Mouse (Mus musculus): Measurements from ENCODE around the gene Peli3. TPM values are rescaled to one million over a fixed set of nuclear protein-coding genes. Genes with fewer than 3 reads are reported as not detected.
"Not testable (repeated sequence)": the region's sequence is repeated elsewhere in the genome, so short reads cannot be mapped to it uniquely, and the experiment has no call there.

Gene Peli3
- 2.6 and 3.1 TPM in 2 replicates for polyA plus RNA-seq (2016; fragmentation: Nextera tagmentation; extraction: Ambion mirVana)

- Histone ChIP-seq H3K36me3 (replicated peaks) (no peaks in the 10 kb centered on the region), H3K27me3 (replicated peaks; ENCODE audit: low read depth, poor library complexity, severe bottlenecking) (peaks cover 34% of the 10 kb centered on the region), H3K27ac (replicated peaks) (peak within 1 kb of the TSS; percentile 69), H3K9me3 (no peaks in the 10 kb centered on the region), H3K4me3 (peak within 1 kb of the TSS; percentile 78), H3K4me1 (peaks cover 34% of the 10 kb centered on the region)
- under 1% methylated on average over 53 of the region's 55 CpGs for WGBS
- DNase-seq (ENCODE audit: low spot score): peak; percentile 93
These were observed at the start of gene Peli3 for GRCm38 (mm10) chr19:4942551-4943252. TSS of gene Peli3 (minus strand) at chr19:4943127.

- no peak overlapping the region for H3K4me3 ChIP-seq
- no peaks in the 10 kb centered on the region for H3K36me3 ChIP-seq (replicated peaks)
- peaks cover 73% of the 10 kb centered on the region for H3K27me3 ChIP-seq (replicated peaks; ENCODE audit: low read depth, poor library complexity, severe bottlenecking)
- peak; percentile 68 for DNase-seq (ENCODE audit: low spot score)
- H3K9me3 ChIP-seq: no peaks in the 10 kb centered on the region
- 19% methylated on average over 8 of the region's 8 CpGs for WGBS
- H3K4me1 ChIP-seq: peaks cover 11% of the 10 kb centered on the region
- no peak overlapping the region for H3K27ac ChIP-seq (replicated peaks)
These were observed 49.4 kb upstream of the Peli3 start for GRCm38 (mm10) chr19:4992371-4992770.

GRCm38 (mm10) chr19:4990716-4991115 lies 47.8 kb upstream of the Peli3 start:
- Histone ChIP-seq H3K27ac (replicated peaks) (no peak overlapping the region), H3K4me3 (peak overlapping the region; percentile 23; the same call in 1 of the 2 replicates), H3K36me3 (replicated peaks) (no peaks in the 10 kb centered on the region), H3K9me3 (no peaks in the 10 kb centered on the region), H3K27me3 (replicated peaks; ENCODE audit: low read depth, poor library complexity, severe bottlenecking) (peaks cover 79% of the 10 kb centered on the region), H3K4me1 (peaks cover 11% of the 10 kb centered on the region)
- WGBS: 2% methylated on average over 22 of the region's 22 CpGs
- peak; percentile 35 for DNase-seq (ENCODE audit: low spot score)

- WGBS: 16% methylated on average over 4 of the region's 4 CpGs
- Histone ChIP-seq H3K9me3 (no peaks in the 10 kb centered on the region), H3K36me3 (replicated peaks) (no peaks in the 10 kb centered on the region), H3K4me3 (peak within 1 kb of the TSS; percentile 40), H3K27ac (replicated peaks) (no peak within 1 kb of the TSS), H3K4me1 (peaks cover 11% of the 10 kb centered on the region), H3K27me3 (replicated peaks; ENCODE audit: low read depth, poor library complexity, severe bottlenecking) (peaks cover 80% of the 10 kb centered on the region)
- no peak for DNase-seq (ENCODE audit: low spot score)
These were observed 47.3 kb upstream of the Peli3 start, which contains the start of gene Npas4 for GRCm38 (mm10) chr19:4990256-4990625. TSS of gene Npas4 (minus strand) at chr19:4990316.

GRCm38 (mm10) chr19:4989434-4990255 lies 46.7 kb upstream of the Peli3 start:
- Histone ChIP-seq H3K9me3 (no peaks in the 10 kb centered on the region), H3K4me1 (peaks cover 11% of the 10 kb centered on the region), H3K36me3 (replicated peaks) (no peaks in the 10 kb centered on the region), H3K4me3 (peak overlapping the region; percentile 40), H3K27me3 (replicated peaks; ENCODE audit: low read depth, poor library complexity, severe bottlenecking) (peaks cover 82% of the 10 kb centered on the region), H3K27ac (replicated peaks) (no peak overlapping the region)
- WGBS: 16% methylated on average over 47 of the region's 47 CpGs
- DNase-seq (ENCODE audit: low spot score): no peak

GRCm38 (mm10) chr19:4989013-4989412 lies 46.1 kb upstream of the Peli3 start:
- peak; percentile 95 for DNase-seq (ENCODE audit: low spot score)
- no peaks in the 10 kb centered on the region for H3K36me3 ChIP-seq (replicated peaks)
- H3K4me3 ChIP-seq: peak overlapping the region; percentile 40; the same call in 1 of the 2 replicates
- H3K4me1 ChIP-seq: peaks cover 11% of the 10 kb centered on the region
- H3K27me3 ChIP-seq (replicated peaks; ENCODE audit: low read depth, poor library complexity, severe bottlenecking): peaks cover 82% of the 10 kb centered on the region
- no peaks in the 10 kb centered on the region for H3K9me3 ChIP-seq
- WGBS: 4% methylated on average over 13 of the region's 13 CpGs
- no peak overlapping the region for H3K27ac ChIP-seq (replicated peaks)

GRCm38 (mm10) chr19:4981767-4982166 lies 38.8 kb upstream of the Peli3 start:
- Histone ChIP-seq H3K27me3 (replicated peaks; ENCODE audit: low read depth, poor library complexity, severe bottlenecking) (peaks cover 42% of the 10 kb centered on the region), H3K4me3 (no peak overlapping the region), H3K27ac (replicated peaks) (no peak overlapping the region), H3K9me3 (no peaks in the 10 kb centered on the region), H3K36me3 (replicated peaks) (no peaks in the 10 kb centered on the region), H3K4me1 (no peaks in the 10 kb centered on the region)
- peak; percentile 39 for DNase-seq (ENCODE audit: low spot score)

- Histone ChIP-seq H3K4me3 (no peak overlapping the region), H3K27ac (replicated peaks) (no peak overlapping the region), H3K36me3 (replicated peaks) (peaks cover 39% of the 10 kb centered on the region), H3K27me3 (replicated peaks; ENCODE audit: low read depth, poor library complexity, severe bottlenecking) (no peaks in the 10 kb centered on the region), H3K4me1 (peaks cover 2% of the 10 kb centered on the region), H3K9me3 (no peaks in the 10 kb centered on the region)
- DNase-seq (ENCODE audit: low spot score): no peak
- 86% methylated on average over 2 of the region's 2 CpGs for WGBS
These were observed 25.3 kb upstream of the Peli3 start for GRCm38 (mm10) chr19:4968236-4968635.

- Histone ChIP-seq H3K27ac (replicated peaks) (peak within 1 kb of the TSS; percentile 90), H3K27me3 (replicated peaks; ENCODE audit: low read depth, poor library complexity, severe bottlenecking) (no peaks in the 10 kb centered on the region), H3K9me3 (no peaks in the 10 kb centered on the region), H3K36me3 (replicated peaks) (peaks cover 30% of the 10 kb centered on the region), H3K4me1 (peaks cover 8% of the 10 kb centered on the region), H3K4me3 (peak within 1 kb of the TSS; percentile 77)
- WGBS: under 1% methylated on average over 34 of the region's 34 CpGs
- peak; percentile 90 for DNase-seq (ENCODE audit: low spot score)
These were observed 19.1 kb upstream of the Peli3 start, which contains the start of gene Mrpl11 for GRCm38 (mm10) chr19:4961928-4962601. TSS of gene Mrpl11 (plus strand) at chr19:4962147.

- not testable (repeated sequence) for H3K27me3 ChIP-seq (replicated peaks; ENCODE audit: low read depth, poor library complexity, severe bottlenecking); DNase-seq (ENCODE audit: low spot score); H3K27ac ChIP-seq (replicated peaks); H3K4me1 ChIP-seq; H3K36me3 ChIP-seq (replicated peaks); H3K9me3 ChIP-seq; H3K4me3 ChIP-seq
- 88% methylated on average over 9 of the region's 9 CpGs for WGBS
These were observed 5.7 kb upstream of the Peli3 start for GRCm38 (mm10) chr19:4948641-4949040.

- WGBS: 47% methylated on average over 6 of the region's 6 CpGs
- Histone ChIP-seq H3K27me3 (replicated peaks; ENCODE audit: low read depth, poor library complexity, severe bottlenecking) (peaks cover 32% of the 10 kb centered on the region), H3K27ac (replicated peaks) (no peak overlapping the region), H3K4me1 (peaks cover 30% of the 10 kb centered on the region), H3K36me3 (replicated peaks) (no peaks in the 10 kb centered on the region), H3K9me3 (no peaks in the 10 kb centered on the region), H3K4me3 (no peak overlapping the region)
- DNase-seq (ENCODE audit: low spot score): no peak
These were observed 2.6 kb upstream of the Peli3 start for GRCm38 (mm10) chr19:4945540-4945939.

- H3K27ac ChIP-seq (replicated peaks): peak overlapping the region; percentile 69
- DNase-seq (ENCODE audit: low spot score): no peak
These were observed 294 bp upstream of the Peli3 start for GRCm38 (mm10) chr19:4943253-4943588.

More at GRCm38 (mm10) chr19:4943253-4943588, 294 bp upstream of the Peli3 start:
- no peaks in the 10 kb centered on the region for H3K9me3 ChIP-seq
- 7% methylated on average over 13 of the region's 13 CpGs for WGBS
- peaks cover 34% of the 10 kb centered on the region for H3K27me3 ChIP-seq (replicated peaks; ENCODE audit: low read depth, poor library complexity, severe bottlenecking)
- no peaks in the 10 kb centered on the region for H3K36me3 ChIP-seq (replicated peaks)
- H3K4me3 ChIP-seq: peak overlapping the region; percentile 78
- peaks cover 34% of the 10 kb centered on the region for H3K4me1 ChIP-seq

Data from embryonic facial prominence, embryonic 10.5 days (tissue).